Mouse (Mus musculus) naive thymus-derived CD4-positive, alpha-beta T cell, adult 2 months (primary cell): Measurements from ENCODE around the gene Gm7544.
"Not testable (repeated sequence)": the region's sequence is repeated elsewhere in the genome, so short reads cannot be mapped to it uniquely, and the experiment has no call there.

Experiments used
- DNase-seq: peaks from one replicate; pipeline ENCODE4 v3.0.0-alpha.2; 2011; ENCODE audit warnings: low read depth

Gm7544 gene

GRCm38 (mm10) chr1:82955913-82956312 lies at the start of gene Gm7544:
Gene Gm7544, minus strand, starts transcription at chr1:82956013.
- DNase-seq: not testable (repeated sequence)

GRCm38 (mm10) chr1:83000306-83000705 lies 44.5 kb upstream of the Gm7544 start, which contains the start of gene Gm47959:
Gene Gm47959, plus strand, starts transcription at chr1:83000548.
- not testable (repeated sequence) for DNase-seq

GRCm38 (mm10) chr1:82993947-82994346 lies 38.1 kb upstream of the Gm7544 start:
- no peak for DNase-seq

GRCm38 (mm10) chr1:82992093-82992492 lies 36.3 kb upstream of the Gm7544 start:
- no peak for DNase-seq

DNA sequence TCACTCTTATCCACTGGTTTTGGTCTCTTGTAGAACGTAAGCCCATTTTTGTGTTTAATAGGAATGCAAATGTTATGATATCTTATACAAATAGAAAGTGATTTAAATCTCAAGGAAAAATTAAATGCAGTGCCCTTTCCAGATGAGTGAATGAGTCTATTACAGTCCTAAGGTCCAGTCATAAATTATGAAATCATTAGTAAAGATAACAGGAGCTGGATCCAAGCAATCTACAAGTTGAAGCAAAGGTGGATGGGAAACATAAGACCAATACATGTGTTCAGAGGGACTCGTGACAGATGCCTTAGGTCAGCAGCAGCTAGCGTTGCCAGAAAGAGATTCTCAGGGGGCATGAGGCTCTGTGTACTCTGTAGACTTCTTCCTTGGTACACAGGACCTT lies 35.8 kb upstream of the Gm7544 start:
- no peak for DNase-seq

- DNase-seq: no peak
Measured at GRCm38 (mm10) chr1:82991062-82991461, 35.2 kb upstream of the Gm7544 start.

- peak; percentile 93 for DNase-seq
Measured at GRCm38 (mm10) chr1:82987530-82988198, 31.9 kb upstream of the Gm7544 start.

GRCm38 (mm10) chr1:82986738-82987137 lies 30.9 kb upstream of the Gm7544 start:
- DNase-seq: no peak

- DNase-seq: no peak
Measured at GRCm38 (mm10) chr1:82977840-82978239, 22.0 kb upstream of the Gm7544 start.

DNA sequence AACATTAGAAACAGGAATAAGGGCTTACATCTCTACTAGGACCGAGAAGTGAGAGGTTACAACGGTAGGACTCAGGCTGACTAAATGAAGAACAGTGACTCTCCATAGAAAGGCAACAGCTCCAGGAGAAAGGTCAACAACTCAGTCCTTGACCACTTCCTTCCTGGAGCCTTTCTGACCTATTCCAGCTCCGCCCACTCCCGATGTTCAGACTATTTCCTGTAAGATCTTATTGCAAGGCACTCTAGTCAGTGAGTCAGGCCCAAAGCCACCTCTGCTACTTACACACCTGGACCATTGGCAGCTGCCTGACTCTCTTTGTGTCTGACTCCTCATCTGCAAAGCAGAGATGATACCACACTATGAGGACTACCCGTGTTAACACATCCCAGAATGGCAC lies 19.9 kb upstream of the Gm7544 start:
- DNase-seq: peak; percentile 54

DNA sequence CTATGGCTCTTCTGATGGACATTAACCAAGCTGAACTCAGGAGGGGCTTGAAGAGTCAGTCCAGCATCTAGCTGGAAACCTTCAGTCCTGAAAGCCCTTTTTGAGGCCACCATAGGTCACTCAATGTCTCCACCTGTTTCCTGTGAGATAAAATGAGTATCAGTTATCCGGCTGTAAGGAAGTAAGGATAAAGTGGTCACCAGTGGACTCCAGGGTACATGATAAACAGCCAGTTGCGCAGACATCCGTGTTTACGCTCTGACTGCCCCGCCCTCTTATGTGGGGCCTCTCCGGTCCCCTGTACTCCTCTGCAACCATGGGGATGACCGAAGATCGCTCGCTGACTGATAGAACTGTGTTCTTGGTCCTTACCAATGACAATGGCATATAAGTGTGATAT lies 18.5 kb upstream of the Gm7544 start:
- no peak for DNase-seq

- peak; percentile 84 for DNase-seq
Measured at GRCm38 (mm10) chr1:82973901-82974300, 18.1 kb upstream of the Gm7544 start.

GRCm38 (mm10) chr1:82973244-82973643 lies 17.4 kb upstream of the Gm7544 start:
- DNase-seq: peak; percentile 47

- DNase-seq: no peak
Measured at GRCm38 (mm10) chr1:82972046-82972445, 16.2 kb upstream of the Gm7544 start.

GRCm38 (mm10) chr1:82966413-82966812 lies 10.6 kb upstream of the Gm7544 start:
- no peak for DNase-seq

GRCm38 (mm10) chr1:82959870-82960385 lies 4.1 kb upstream of the Gm7544 start, which contains the start of gene Gm47955:
Gene Gm47955, plus strand, starts transcription at chr1:82960286.
- DNase-seq: no peak

DNA sequence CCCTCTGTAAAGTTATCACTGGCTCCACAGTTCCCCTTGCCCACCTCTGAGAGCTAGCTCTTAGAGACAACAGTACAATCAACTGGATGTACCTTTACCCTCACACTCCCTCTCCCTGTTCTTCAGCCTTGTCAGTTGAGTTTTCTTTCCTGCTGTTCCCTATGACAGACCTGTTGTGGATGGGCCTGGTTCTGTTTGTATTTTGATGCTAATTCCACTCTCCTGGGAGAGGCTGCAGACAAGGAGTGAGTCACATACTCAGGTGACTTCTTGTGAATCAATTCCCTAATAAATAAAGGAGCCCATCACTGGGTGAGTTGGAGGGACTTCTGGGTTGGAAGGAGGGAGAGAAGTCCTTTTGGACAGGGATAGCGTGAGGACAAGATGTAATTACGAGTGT lies 7.2 kb downstream of the Gm7544 start:
- no peak for DNase-seq

GRCm38 (mm10) chr1:82946029-82946428 lies 9.8 kb downstream of the Gm7544 start:
- peak; percentile 26 for DNase-seq

- DNase-seq: not testable (repeated sequence)
Measured at GRCm38 (mm10) chr1:82943295-82943694, 12.5 kb downstream of the Gm7544 start, which contains the start of gene A030003K21Rik. Gene A030003K21Rik, minus strand, starts transcription at chr1:82943388.

DNA sequence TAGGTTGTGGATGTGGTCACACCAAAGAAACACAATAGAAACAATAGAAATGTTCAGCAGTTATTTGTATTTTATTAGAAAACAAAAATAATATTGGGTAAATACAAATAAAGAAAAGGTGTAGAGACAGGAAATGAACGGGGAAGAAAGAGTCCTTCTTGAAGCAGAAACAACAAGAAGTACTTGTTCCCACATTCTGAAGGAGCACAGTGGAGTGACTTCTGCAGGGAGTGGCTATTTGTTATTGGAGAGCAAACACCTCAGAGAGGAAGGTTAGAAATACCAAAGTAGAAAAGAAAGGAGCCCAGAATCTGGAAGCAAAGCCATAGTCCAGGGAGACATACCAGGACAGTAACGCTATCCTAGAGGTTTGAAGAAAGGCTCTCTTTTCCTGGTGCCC lies 13.3 kb downstream of the Gm7544 start:
- not testable (repeated sequence) for DNase-seq

DNA sequence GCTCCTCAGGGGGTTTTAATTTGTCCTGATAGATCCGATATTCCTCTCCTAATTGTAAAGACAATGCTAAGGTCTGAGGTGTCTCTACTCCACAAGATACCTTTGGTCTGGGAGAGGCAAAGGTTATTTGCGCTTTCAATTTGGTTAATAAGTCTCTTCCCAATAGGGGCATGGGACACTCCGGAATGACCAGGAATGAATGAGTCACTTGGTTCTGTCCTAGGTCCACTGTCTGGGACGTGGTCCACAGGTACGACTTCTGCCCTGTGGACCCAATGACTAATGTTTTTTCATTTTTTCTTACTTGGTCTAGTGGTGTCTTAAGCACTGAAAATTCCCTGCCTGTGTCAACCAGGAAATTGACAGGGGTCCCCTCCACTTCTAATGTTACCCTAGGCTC lies 17.1 kb downstream of the Gm7544 start:
- DNase-seq: no peak

- DNase-seq: not testable (repeated sequence)
Measured at GRCm38 (mm10) chr1:82931326-82931725, 24.5 kb downstream of the Gm7544 start, which contains the start of gene Gm6217. Gene Gm6217, minus strand, starts transcription at chr1:82931399.

DNA sequence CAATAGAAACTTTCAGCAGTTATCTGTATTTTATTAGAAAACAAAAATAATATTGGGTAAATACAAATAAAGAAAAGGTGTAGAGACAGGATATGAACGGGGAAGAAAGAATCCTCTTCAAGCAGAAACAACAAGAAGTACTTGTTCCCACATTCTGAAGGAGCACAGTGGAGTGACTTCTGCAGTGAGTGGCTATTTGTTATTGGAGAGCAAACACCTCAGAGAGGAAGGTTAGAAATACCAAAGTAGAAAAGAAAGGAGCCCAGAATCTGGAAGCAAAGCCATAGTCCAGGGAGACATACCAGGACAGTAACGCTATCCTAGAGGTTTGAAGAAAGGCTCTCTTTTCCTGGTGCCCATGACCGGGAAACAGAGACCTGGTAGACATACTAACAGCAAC lies 25.3 kb downstream of the Gm7544 start:
- DNase-seq: not testable (repeated sequence)

GRCm38 (mm10) chr1:82924650-82925049 lies 31.2 kb downstream of the Gm7544 start, which contains the start of gene A030014E15Rik:
Gene A030014E15Rik, plus strand, starts transcription at chr1:82924917.
- no peak for DNase-seq
